Mouse (Mus musculus): ENCODE results near the gene A730071L15Rik. TPM values are rescaled to one million over a fixed set of nuclear protein-coding genes. Genes with fewer than 3 reads are reported as not detected.

Gene A730071L15Rik
- polyA plus RNA-seq, 1 experiment from 2014 or later, result 0.79 TPM

DNA sequence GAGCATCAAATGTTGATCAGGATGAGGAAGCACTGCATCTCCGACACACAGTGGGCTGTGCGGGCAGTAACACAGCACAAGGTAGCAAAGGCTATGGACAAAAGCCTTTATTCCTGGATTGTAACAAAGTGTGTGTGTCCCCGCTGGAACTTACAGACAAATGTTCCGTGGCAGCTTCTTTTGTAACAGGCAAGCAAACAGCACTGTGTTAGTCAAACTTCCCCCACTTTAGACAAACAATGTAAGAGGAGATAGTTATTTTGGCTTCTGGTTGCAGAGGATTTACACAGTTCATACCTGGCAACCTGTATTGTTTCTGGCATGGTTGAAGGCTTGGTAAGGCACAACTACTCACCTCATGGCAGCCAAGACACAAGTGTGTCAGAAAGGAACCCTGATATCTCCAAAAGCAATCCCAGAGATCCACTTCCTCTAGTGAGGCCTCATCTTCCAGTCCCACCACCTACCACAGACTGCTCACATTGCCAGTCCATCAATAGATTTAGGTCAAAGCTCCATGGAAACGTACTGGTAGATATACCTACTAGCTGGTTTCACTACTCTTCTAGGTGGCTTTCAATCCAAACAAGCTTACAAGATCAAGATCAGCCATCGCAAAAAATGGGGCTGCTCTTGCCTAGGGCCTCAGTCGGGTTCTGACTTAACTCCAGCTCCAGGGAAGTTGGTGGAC lies 34.3 kb upstream of the A730071L15Rik start:
- 96% methylated on average over 7 of the region's 7 CpGs for WGBS
- no peaks in the 10 kb centered on the region for H3K27me3 ChIP-seq
- H3K36me3 ChIP-seq (ENCODE audit: poor library complexity, severe bottlenecking), result no peaks in the 10 kb centered on the region
- no peak overlapping the region for H3K4me2 ChIP-seq
- ATAC-seq, result no peak
- H3K27ac ChIP-seq, result no peak overlapping the region
- H3K9ac ChIP-seq, result no peak overlapping the region
- peaks cover 6% of the 10 kb centered on the region; the same call in 1 of the 2 replicates for H3K4me1 ChIP-seq
- no peak overlapping the region for H3K4me3 ChIP-seq
- H3K9me3 ChIP-seq (replicated peaks), result no peaks in the 10 kb centered on the region

DNA sequence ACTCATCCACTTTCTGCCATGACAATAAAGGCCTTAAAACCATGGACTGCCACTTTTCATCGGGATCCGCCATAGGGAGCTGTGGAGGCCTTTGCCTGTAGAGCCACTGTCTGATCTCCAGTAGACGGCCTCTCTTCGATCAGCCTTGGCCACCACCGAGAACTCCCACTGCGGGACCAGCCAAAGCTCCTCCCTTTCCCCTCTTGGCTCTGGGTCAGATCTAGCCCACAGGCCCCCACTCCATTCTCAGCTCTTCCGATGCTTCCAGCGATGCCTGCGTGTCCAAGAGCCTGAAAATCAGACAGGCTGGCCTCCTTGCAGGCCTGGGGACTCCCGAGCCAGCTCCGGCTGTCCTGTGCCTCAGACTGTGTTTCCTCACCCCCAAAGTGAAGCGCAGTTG lies 33.5 kb upstream of the A730071L15Rik start:
- ATAC-seq, result no peak

DNA sequence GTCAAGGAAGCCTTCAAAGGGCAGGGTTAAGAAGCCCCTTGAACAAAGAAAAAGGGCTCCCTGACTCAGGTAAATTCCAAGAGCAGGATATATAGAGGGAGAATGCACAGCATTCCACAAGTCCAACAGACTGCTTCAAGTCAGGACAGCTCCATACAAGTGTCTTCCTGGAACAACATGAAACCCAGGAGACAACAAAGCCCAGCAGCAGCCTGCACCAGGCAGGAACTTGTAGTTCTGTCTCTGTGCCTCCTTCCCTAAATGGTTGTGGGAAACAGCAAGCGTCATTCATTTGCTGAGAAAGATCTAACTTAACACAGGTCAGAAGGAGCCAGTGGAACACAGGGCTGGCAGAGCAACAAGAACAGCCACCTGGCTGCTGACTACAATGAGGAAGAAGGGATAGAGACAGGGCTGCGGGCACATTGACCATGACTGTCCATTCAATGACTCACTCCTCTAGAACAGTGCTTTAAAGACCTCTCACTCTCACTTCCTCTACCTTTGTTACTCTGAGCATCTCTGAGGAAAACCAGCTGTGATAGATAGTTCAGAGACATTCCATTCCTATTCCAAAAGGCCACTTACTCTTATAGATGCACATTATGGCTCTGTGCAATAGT lies 30.7 kb upstream of the A730071L15Rik start:
- no peak for ATAC-seq
- Histone ChIP-seq H3K9ac (no peak overlapping the region), H3K4me1 (no peaks in the 10 kb centered on the region), H3K9me3 (replicated peaks) (no peaks in the 10 kb centered on the region), H3K36me3 (ENCODE audit: poor library complexity, severe bottlenecking) (no peaks in the 10 kb centered on the region), H3K4me2 (no peak overlapping the region), H3K27ac (no peak overlapping the region), H3K27me3 (no peaks in the 10 kb centered on the region), H3K4me3 (no peak overlapping the region)
- 83% methylated on average over 2 of the region's 2 CpGs for WGBS

More for the DNA sequence above, 33.5 kb upstream of the A730071L15Rik start:
- no peaks in the 10 kb centered on the region for H3K9me3 ChIP-seq (replicated peaks)
- H3K9ac ChIP-seq, result no peak overlapping the region
- no peak overlapping the region for H3K27ac ChIP-seq
- H3K4me3 ChIP-seq, result no peak overlapping the region
- H3K27me3 ChIP-seq, result no peaks in the 10 kb centered on the region
- H3K4me2 ChIP-seq, result no peak overlapping the region
- H3K4me1 ChIP-seq, result no peaks in the 10 kb centered on the region
- WGBS, result 85% methylated on average over 11 of the region's 12 CpGs
- H3K36me3 ChIP-seq (ENCODE audit: poor library complexity, severe bottlenecking), result no peaks in the 10 kb centered on the region

DNA sequence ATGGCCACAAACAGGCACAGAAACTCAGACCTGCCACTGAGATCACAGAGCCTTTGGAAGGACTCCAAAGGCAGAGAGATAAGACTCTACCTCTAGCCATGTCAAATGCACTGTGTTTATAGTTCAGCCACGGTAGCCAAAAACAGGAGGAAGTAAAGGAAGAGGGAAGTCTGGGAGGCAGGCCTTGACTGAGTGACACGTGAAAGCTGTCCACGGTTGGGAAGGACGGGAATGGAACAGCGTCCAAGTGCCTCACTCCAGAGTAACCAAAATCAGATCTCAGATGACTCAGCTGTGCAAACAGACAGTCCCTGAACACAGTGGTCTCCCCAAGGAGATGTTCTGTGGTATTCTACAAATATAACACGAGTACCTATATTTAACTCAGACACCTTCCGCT lies 25.1 kb upstream of the A730071L15Rik start:
- peaks cover 26% of the 10 kb centered on the region for H3K4me1 ChIP-seq
- H3K27ac ChIP-seq, result no peak overlapping the region
- WGBS, result 86% methylated on average over 7 of the region's 7 CpGs
- H3K27me3 ChIP-seq, result no peaks in the 10 kb centered on the region
- H3K4me2 ChIP-seq, result no peak overlapping the region
- no peaks in the 10 kb centered on the region for H3K36me3 ChIP-seq (ENCODE audit: poor library complexity, severe bottlenecking)
- H3K4me3 ChIP-seq, result no peak overlapping the region
- no peak for ATAC-seq
- no peaks in the 10 kb centered on the region for H3K9me3 ChIP-seq (replicated peaks)
- no peak overlapping the region for H3K9ac ChIP-seq

DNA sequence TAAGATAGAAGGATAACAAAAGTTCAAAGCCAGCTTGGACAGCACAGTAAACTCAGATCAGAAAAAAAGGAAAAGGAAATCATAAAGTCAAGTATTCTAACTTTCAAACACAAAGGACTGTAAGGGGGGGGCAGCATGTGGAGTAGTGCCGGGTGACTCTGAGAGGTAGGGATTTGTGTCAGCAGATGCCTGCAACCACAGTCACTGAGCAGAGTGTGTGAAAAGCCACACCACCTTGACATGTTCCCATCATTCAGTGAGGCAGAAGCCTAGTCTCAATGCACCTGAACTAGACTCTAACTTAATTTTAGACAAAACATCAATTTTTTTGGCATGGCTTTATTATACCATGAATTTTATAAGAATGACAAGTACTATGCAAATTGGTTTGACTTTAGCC lies 24.3 kb upstream of the A730071L15Rik start:
- ATAC-seq, result no peak
- H3K4me1 ChIP-seq, result peaks cover 28% of the 10 kb centered on the region
- H3K36me3 ChIP-seq (ENCODE audit: poor library complexity, severe bottlenecking), result no peaks in the 10 kb centered on the region
- no peaks in the 10 kb centered on the region for H3K9me3 ChIP-seq (replicated peaks)
- 71% methylated on average over 1 of the region's 1 CpGs for WGBS
- H3K4me3 ChIP-seq, result no peak overlapping the region
- no peak overlapping the region for H3K4me2 ChIP-seq
- no peak overlapping the region for H3K9ac ChIP-seq
- no peaks in the 10 kb centered on the region for H3K27me3 ChIP-seq
- no peak overlapping the region for H3K27ac ChIP-seq

DNA sequence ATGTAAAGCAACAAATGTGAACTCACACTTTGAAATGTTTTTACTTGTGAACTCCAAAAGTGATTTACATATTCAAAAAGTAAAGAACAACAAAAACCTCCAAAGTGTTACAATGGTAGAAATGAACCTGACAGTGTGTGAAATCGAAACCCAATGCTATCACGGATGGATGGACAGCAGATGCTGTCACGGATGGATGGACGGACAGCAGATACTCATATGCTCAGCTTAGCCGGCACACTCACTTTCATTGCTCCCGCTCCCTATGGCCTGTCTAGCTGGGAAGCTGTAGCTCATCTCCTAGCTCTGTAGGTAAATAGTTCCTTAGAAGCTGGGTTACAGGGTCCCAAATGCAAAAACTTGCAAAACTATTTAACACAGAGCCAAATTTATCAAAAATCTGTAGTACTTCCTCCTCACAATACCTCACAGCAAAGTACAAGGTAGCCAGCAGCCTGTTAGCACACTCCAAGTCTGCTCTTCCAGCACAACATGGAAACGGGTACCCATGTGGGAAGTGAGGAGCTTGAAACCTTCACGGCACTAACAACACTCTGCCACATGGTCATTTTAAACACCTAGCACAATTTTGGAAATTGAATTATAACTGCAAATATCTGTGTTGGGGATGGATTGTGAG lies 21.9 kb upstream of the A730071L15Rik start:
- H3K9me3 ChIP-seq (replicated peaks), result no peaks in the 10 kb centered on the region
- H3K4me2 ChIP-seq, result no peak overlapping the region
- no peaks in the 10 kb centered on the region for H3K36me3 ChIP-seq (ENCODE audit: poor library complexity, severe bottlenecking)
- H3K27ac ChIP-seq, result no peak overlapping the region
- no peaks in the 10 kb centered on the region for H3K27me3 ChIP-seq
- ATAC-seq, result no peak
- H3K9ac ChIP-seq, result no peak overlapping the region
- 64% methylated on average over 8 of the region's 8 CpGs for WGBS
- peaks cover 38% of the 10 kb centered on the region for H3K4me1 ChIP-seq
- H3K4me3 ChIP-seq, result no peak overlapping the region

DNA sequence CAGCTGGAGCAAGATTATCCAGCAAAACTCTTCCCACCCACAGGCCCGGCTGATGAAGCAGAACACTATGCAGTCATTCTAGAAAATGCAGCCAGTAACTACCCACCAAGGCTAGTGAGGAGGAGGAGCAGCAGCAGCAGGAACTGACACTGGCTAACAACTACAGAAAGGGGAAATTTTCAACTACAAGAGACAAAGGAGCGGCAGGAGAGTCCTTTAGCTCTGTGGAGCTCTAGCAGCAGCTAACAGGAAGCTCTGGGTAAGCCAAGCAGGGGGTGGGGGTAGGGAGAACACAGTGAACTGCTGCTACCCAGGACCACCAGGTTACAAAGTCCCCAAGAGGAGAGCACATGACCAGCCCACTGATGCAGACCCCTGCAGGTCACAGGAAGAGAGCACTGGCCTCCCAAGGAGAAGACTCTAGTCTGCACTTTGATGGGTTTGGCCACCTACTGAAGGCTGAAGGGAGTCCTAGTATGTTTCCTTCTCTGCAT lies 21.1 kb upstream of the A730071L15Rik start:
- H3K9me3 ChIP-seq (replicated peaks), result no peaks in the 10 kb centered on the region
- 19% methylated on average over 2 of the region's 2 CpGs for WGBS
- H3K27me3 ChIP-seq, result no peaks in the 10 kb centered on the region
- H3K9ac ChIP-seq, result no peak overlapping the region; the same call in 1 of the 2 replicates
- no peaks in the 10 kb centered on the region for H3K36me3 ChIP-seq (ENCODE audit: poor library complexity, severe bottlenecking)
- no peak overlapping the region for H3K4me3 ChIP-seq
- no peak for ATAC-seq
- H3K4me1 ChIP-seq, result peaks cover 42% of the 10 kb centered on the region
- peak overlapping the region; percentile 36; the same call in 1 of the 2 replicates for H3K27ac ChIP-seq
- H3K4me2 ChIP-seq, result no peak overlapping the region

DNA sequence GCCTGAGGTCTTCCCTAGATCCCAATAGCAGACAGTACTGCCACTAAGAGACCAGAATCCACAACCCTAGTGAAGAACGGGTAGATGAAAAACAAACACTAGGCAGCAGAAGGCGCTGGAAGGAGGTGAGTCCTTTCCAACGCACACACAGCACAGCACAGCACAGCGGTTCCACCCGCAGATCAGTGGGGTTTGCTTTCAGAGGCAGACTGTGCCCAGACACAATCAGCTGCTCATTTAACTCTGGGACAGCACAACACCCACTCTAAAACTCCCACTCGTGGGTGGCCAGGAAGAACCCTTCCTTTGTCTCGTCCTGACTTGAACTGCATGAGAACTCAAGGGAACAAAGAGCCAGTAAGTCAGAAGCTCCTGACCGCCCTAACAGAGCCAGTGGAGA lies 20.6 kb upstream of the A730071L15Rik start:
- WGBS, result 12% methylated on average over 8 of the region's 8 CpGs
- Histone ChIP-seq H3K9me3 (replicated peaks) (no peaks in the 10 kb centered on the region), H3K4me3 (no peak overlapping the region), H3K4me2 (no peak overlapping the region), H3K36me3 (ENCODE audit: poor library complexity, severe bottlenecking) (no peaks in the 10 kb centered on the region), H3K9ac (no peak overlapping the region), H3K4me1 (peaks cover 46% of the 10 kb centered on the region), H3K27me3 (no peaks in the 10 kb centered on the region), H3K27ac (no peak overlapping the region)
- ATAC-seq, result no peak

DNA sequence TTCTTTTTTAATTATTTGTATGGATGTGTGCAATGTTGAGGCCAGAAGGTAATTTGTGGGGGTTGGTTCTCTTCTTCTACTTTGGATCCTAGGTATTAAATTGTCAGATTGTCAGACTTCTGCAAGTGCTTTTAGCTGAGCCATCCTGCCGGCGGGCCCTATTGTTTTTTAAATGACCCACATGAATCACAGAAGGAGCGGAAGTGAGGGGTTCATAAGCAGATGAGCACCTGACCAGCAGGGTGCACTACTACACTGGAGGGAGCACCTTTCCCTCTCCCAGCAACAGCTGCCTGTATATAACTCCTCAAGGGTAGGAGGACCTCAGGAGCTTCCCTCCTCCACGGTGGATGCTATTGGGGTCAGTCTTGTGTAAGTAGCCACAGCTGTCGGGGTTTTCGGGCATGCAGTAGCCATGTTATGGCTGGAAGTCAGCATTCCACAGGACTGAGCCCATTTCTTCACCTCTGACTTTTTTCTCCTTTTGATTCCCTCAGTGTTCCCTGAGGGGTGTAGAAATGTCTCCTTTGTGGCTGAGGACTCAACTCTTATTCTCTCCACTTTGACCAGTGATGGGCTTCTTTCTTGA lies 18.9 kb upstream of the A730071L15Rik start:
- 53% methylated on average over 6 of the region's 6 CpGs for WGBS

DNA sequence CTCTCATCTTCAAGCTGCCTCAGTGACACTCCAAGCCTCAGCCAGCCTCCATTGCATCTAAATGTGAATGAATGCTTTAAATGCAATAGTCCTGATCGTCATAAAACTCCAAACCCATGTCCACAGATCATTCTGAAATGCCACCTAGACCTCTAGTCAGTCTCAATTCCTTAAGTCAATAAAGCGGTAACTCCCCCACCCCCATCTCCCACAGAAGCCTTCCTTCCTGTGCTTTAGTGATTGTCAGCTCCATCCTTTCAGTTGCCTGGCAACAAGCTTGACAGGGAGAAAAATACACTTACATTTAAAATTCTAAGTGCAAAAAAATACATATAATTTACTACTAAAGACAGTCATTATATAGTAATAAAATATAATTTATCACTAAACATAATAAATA lies 16.6 kb upstream of the A730071L15Rik start:
- H3K27me3 ChIP-seq, result no peaks in the 10 kb centered on the region
- ATAC-seq, result no peak
- 77% methylated on average over 2 of the region's 2 CpGs for WGBS
- H3K4me3 ChIP-seq, result no peak overlapping the region
- H3K36me3 ChIP-seq (ENCODE audit: poor library complexity, severe bottlenecking), result no peaks in the 10 kb centered on the region
- H3K4me1 ChIP-seq, result peaks cover 50% of the 10 kb centered on the region
- no peaks in the 10 kb centered on the region for H3K9me3 ChIP-seq (replicated peaks)
- H3K27ac ChIP-seq, result no peak overlapping the region; the same call in 1 of the 2 replicates
- no peak overlapping the region for H3K4me2 ChIP-seq
- H3K9ac ChIP-seq, result no peak overlapping the region

More for the DNA sequence above, 18.9 kb upstream of the A730071L15Rik start:
- Histone ChIP-seq H3K4me1 (peaks cover 52% of the 10 kb centered on the region), H3K36me3 (ENCODE audit: poor library complexity, severe bottlenecking) (no peaks in the 10 kb centered on the region), H3K9ac (no peak overlapping the region), H3K4me3 (no peak overlapping the region), H3K9me3 (replicated peaks) (no peaks in the 10 kb centered on the region), H3K27ac (no peak overlapping the region), H3K4me2 (no peak overlapping the region), H3K27me3 (no peaks in the 10 kb centered on the region)
- no peak for ATAC-seq

DNA sequence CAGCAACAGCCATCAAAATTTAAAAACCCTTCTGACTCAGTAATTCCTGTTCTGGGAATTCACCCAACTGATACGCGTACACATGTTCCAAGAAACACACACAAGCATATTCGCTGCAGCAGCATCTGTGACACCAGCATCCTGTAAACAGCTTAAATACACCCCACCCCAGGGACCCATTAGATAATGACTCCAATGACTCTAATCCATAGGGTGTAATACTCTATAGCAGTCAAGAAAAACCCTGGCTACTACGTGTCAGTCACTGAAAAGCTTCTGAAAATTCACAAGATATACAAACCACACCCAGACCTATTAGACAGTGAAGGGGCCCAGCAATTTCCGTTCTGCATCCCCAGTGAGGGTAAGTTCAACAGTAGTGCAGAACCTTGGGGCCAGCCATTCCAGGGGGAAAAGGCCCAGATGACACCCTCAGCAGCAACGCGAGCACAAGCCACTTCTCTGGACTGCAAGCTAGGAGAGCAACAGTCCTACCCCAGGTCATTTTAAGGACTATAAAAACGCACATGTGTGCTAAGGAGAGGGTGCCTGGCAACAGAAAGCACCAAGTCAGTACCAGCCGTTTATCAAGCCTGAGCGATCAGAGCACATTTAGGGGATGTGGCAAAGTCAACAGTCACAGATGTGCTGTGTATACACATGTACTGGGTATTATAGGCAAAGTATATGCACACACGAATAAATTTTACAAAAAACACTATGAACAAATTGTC lies 15.5 kb upstream of the A730071L15Rik start:
- H3K27me3 ChIP-seq, result no peaks in the 10 kb centered on the region
- H3K4me2 ChIP-seq, result no peak overlapping the region
- H3K9me3 ChIP-seq (replicated peaks), result no peaks in the 10 kb centered on the region
- 79% methylated on average over 11 of the region's 11 CpGs for WGBS
- no peak overlapping the region for H3K9ac ChIP-seq
- peak overlapping the region; percentile 44; the same call in 1 of the 2 replicates for H3K27ac ChIP-seq
- no peak for ATAC-seq
- H3K4me1 ChIP-seq, result peaks cover 41% of the 10 kb centered on the region
- no peak overlapping the region for H3K4me3 ChIP-seq
- 0 out of 2 replicates have a peak, but pooled peaks cover under 1% of the 10 kb centered on the region for H3K36me3 ChIP-seq (ENCODE audit: poor library complexity, severe bottlenecking)
